Mouse (Mus musculus) cerebellum, adult 2 months (tissue): Measurements from ENCODE around the gene Foxp1. TPM values are rescaled to one million over a fixed set of nuclear protein-coding genes. Genes with fewer than 3 reads are reported as not detected.
A peak's percentile ranks its signal among the peaks of the same experiment; 100 is the strongest.

Experiments used
- DNase-seq, 2 experiments: peaks; one replicate each; pipeline ENCODE4 v3.0.0; 2021
- H3K27ac ChIP-seq: fragments of 200-500 bp; 2 replicates; pipeline ENCODE4 v1.5.1; 2012; ENCODE audit warnings: low read length, control low read depth, inconsistent platforms; ENCODE audit not compliant: insufficient read depth
- H3K27me3 ChIP-seq: fragments of 200-500 bp; 2 replicates; pipeline ENCODE4 v1.6.1; 2012; ENCODE audit warnings: inconsistent platforms, mild to moderate bottlenecking, low read length, moderate library complexity; ENCODE audit not compliant: control insufficient read depth, insufficient read depth
- H3K4me1 ChIP-seq: fragments of 200-500 bp; 2 replicates; pipeline ENCODE4 v1.6.1; 2011; ENCODE audit warnings: low read length; ENCODE audit not compliant: control insufficient read depth, insufficient read depth
- H3K4me3 ChIP-seq: fragments of 200-500 bp; replicated peaks from 2 replicates; pipeline ENCODE3; 2011; ENCODE audit warnings: mild to moderate bottlenecking, low read depth, low read length, control low read depth; ENCODE audit not compliant: insufficient read depth
- CTCF ChIP-seq: fragments of 200-500 bp; IDR thresholded peaks from 2 replicates; pipeline ENCODE4 v1.5.1; 2011; ENCODE audit warnings: low read depth, mild to moderate bottlenecking, control low read depth, low read length, moderate library complexity, borderline replicate concordance; ENCODE audit not compliant: insufficient read depth
- POLR2A ChIP-seq: fragments of 200-500 bp; IDR thresholded peaks from 2 replicates; pipeline ENCODE4 v1.6.1; 2011; ENCODE audit warnings: low read length, control low read depth, borderline replicate concordance; ENCODE audit not compliant: insufficient read depth
- WGBS: fragments of 180-500 bp; shearing (Covaris S2); methylation state at CpG from one replicate; pipeline ENCODE4 v1.1.7; 2018; 5-methylcytosine and 5-hydroxymethylcytosine counted together
- polyA plus RNA-seq: library from polyadenylated mRNA; depleted of rRNA; stranded (reverse); fragments of >200 nt; gene quantifications from 2 replicates; pipeline ENCODE4 v1.2.3, GENCODE M21; 2012

Gene Foxp1
- polyA plus RNA-seq, 1 experiment: 21.0 TPM

DNA sequence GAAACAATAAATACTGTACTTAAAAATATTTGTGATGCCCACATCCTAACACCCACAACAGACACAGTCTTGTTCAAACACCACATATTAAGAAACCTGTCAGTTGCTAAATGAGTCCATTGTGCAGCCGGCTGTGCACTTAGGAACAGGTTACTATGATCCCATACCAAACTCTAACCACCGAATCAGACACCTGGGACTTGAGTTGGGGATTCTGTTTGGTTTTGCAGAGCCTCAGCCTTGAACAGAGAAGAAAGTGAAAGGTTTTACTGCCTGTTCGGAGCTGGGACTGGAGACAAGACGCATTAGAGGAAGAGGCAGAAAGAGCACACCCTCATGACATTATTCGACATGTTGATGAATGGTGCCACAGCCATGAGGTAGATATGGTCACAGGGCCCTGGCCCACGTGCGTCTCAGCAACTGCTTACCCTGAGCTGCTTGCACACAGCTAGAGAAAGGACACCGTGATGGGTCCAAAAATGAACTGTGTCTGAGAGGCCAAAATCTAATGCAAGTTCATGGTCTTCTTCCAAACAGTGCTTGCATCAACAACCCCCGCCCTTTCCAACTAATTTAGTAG, 491.1 kb downstream of the Foxp1 start:
- DNase-seq: no peak
- Histone ChIP-seq H3K4me1 (no peaks in the 10 kb centered on the region; the same call in 1 of the 2 replicates), H3K4me3 (no peak overlapping the region), H3K27ac (no peak overlapping the region), H3K27me3 (peaks cover 2% of the 10 kb centered on the region; the same call in 1 of the 2 replicates)
- no peak for TF ChIP-seq CTCF
- no peak for TF ChIP-seq POLR2A
- WGBS: 92% methylated on average over 9 of the region's 9 CpGs

DNA sequence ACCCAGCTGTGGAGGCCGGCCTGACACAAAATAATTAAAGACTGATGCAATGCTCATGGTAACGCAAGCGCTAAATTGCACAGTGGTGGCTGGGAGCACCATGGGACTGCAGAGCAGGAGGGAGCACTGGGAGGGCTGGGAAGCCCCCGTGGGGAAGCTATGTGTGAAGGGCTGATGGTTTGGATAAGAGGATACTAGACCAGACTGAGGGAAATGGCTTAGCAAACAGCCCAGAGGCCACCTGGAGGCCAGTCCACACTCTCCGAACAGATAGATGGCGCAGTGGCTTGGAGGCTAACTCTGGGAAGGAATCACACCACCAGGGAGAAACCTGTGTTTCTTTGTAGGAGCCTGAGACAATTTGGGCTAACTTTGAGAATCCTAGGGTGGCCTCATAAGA, 492.3 kb downstream of the Foxp1 start:
- Histone ChIP-seq H3K4me1 (no peaks in the 10 kb centered on the region; the same call in 1 of the 2 replicates), H3K27me3 (peaks cover 2% of the 10 kb centered on the region; the same call in 1 of the 2 replicates), H3K27ac (no peak overlapping the region), H3K4me3 (no peak overlapping the region)
- no peak for DNase-seq
- WGBS: 77% methylated on average over 6 of the region's 6 CpGs
- TF ChIP-seq POLR2A (no peak), CTCF (no peak)

DNA sequence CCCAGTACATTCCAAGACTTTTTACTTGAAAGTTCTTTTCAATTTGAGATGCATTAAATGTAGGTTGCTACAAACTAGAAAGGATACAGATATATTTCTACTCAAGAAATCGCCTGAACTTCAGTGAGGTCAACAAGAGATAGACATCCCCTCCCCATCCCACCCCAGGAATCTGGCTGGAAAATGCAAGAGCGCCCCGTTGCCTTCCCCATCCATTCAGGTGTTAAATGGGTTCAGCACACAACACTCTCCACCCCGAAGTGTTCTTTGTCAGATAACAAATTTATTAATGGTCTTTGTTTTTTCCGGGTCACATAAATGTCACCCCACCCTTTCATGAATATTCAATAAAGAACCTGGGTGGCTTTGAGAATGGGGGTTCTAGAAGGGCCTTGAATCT, 493.1 kb downstream of the Foxp1 start:
- TF ChIP-seq CTCF: no peak
- no peak for TF ChIP-seq POLR2A
- no peak overlapping the region for H3K27ac ChIP-seq
- no peak for DNase-seq
- H3K4me1 ChIP-seq: no peaks in the 10 kb centered on the region; the same call in 1 of the 2 replicates
- no peak overlapping the region for H3K4me3 ChIP-seq
- peaks cover 2% of the 10 kb centered on the region; the same call in 1 of the 2 replicates for H3K27me3 ChIP-seq
- 76% methylated on average over 5 of the region's 5 CpGs for WGBS

DNA sequence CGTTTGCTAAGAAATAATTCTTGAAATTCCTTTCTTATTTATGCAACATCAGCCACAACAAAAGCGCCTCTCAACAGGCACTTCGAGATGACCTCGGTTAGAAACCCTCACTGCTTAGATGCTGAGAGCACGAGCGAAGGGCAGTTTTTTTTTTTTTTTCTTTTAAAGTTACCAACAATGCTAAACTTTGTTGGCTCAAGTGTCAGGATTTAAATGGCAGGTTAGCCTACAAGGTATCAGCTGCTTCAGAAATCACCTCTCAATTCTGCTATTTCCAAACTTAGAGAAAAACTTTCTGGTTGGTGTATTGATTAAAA, 493.6 kb downstream of the Foxp1 start:
- Histone ChIP-seq H3K4me3 (no peak overlapping the region), H3K27ac (no peak overlapping the region), H3K27me3 (peaks cover 2% of the 10 kb centered on the region; the same call in 1 of the 2 replicates), H3K4me1 (no peaks in the 10 kb centered on the region; the same call in 1 of the 2 replicates)
- 22% methylated on average over 6 of the region's 6 CpGs for WGBS
- TF ChIP-seq POLR2A (no peak), CTCF (no peak)
- no peak for DNase-seq

DNA sequence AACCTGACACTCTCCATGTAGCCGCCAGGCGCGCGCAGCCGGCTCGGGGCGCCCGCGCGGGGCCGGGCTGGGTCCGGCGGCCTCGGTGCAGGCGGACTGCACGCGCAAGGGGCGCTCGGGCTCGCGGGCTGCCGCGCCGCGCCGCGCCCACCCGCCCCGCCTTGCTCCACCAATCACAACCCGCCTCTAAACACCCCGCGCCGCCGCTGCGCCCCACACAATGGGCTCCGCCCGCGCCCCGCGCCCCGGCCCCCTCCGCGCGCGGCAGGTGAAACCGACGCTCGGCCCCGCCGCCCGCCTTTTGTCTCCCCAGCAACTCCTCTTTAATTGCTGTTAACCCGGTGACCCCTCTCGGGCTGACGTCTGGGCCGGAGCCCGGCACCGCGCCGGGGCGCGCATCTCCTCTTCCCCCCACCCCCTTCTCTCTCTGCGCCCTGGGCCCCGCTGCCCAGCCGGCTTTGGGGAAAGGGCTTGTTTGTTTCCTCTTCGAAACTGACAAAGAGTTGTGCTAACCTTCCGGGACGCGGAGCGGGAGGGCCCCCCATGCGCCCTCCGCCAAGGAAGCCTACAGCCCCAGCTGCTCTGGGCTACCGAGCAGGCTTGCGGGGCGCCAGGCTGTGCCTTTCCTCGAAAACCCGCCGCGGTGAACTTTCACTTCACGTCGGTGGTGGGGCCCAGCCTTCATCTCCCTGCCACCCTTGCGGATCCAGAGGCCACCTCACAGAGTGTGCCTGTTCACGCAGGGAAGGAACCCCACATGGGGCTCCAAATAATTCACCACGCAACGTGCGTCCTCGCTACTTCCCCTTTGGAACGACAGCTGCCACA, 494.1 kb downstream of the Foxp1 start:
- H3K27ac ChIP-seq: no peak overlapping the region

DNA sequence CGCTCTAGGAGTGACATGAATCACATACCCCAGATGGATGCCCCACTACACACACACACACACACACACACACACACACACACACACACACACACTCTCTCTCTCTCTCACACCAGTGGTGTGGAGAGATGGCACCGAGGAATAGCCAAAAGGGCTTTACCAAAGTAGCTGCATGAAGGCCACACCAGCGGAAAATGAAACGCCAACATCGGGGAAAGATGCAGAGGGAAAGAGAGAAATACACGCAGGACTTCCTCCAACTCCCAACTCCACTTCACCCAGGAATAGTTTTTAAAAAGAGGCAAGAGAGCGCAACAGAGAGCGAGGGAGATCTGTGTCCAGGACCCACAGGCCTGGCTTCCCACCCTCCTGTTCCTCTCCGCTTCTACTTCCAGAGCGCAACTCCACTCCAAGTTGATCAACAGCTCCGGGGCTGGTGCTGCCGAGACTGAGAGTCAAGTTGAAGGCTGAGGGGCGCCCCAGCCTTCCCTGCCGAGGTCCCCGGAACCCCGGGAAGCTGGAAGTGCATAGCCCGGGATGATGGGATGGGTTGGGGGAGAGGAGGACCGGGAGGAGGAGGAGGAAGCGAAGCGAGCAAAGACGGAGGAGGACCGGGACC, 494.9 kb downstream of the Foxp1 start:
- TF ChIP-seq POLR2A (no peak), CTCF (no peak)
- 10% methylated on average over 22 of the region's 22 CpGs for WGBS
- no peak overlapping the region for H3K27ac ChIP-seq
- peaks cover 2% of the 10 kb centered on the region; the same call in 1 of the 2 replicates for H3K27me3 ChIP-seq
- H3K4me1 ChIP-seq: no peaks in the 10 kb centered on the region; the same call in 1 of the 2 replicates
- DNase-seq: no peak
- H3K4me3 ChIP-seq: peak overlapping the region; percentile 46

More for the DNA sequence above, 494.1 kb downstream of the Foxp1 start:
- TF ChIP-seq CTCF (no peak), POLR2A (no peak)
- 1% methylated on average over 79 of the region's 87 CpGs for WGBS
- peak overlapping the region; percentile 46 for H3K4me3 ChIP-seq
- peaks cover 2% of the 10 kb centered on the region; the same call in 1 of the 2 replicates for H3K27me3 ChIP-seq
- DNase-seq: peak in 1 of 2 experiments; percentile 17
- H3K4me1 ChIP-seq: no peaks in the 10 kb centered on the region; the same call in 1 of the 2 replicates

DNA sequence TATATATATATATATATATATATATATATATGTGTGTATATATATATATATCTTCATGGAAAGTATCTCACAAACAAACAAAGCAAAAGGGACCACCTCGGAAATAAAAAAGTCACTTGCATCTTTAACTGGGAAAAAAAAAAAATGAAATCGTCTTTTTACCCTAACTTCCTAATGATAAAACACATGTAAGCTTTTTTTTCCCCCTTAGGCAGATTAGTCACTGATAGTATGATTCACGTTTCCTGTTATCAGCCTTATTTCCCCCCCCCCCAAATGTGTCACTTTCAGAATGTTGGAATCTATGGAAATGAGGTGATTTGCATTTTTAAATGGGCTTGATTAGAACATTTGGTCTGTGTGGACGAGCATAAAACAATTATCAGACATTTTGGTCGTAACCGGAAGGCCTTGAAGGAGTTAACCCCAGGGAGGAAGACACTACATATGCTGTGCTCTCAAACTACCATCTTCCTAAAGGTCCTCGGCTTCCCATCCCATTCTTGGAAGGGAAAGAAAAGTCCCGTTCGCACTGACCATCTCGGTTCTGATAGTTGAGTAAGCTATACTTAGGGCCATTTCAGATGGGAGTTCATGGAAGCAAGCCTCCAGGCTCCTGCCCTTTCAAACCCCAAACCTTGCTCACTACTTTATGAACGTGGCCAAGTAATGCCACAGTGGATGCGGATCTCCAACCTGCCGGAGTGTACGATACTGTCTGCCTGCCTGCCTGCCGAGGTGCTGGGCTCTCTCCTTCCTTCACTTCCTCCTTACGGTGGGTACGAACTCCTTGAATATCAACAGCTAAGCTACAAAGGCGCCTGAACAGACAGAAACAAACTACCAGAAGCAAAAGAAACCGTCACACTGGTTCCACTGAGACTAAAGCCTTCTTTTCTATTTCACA, 495.6 kb downstream of the Foxp1 start:
- H3K4me3 ChIP-seq: no peak overlapping the region
- H3K27ac ChIP-seq: no peak overlapping the region
- no peak for TF ChIP-seq CTCF
- TF ChIP-seq POLR2A: no peak
- DNase-seq: no peak
- H3K27me3 ChIP-seq: peaks cover 2% of the 10 kb centered on the region; the same call in 1 of the 2 replicates
- WGBS: 53% methylated on average over 19 of the region's 19 CpGs
- H3K4me1 ChIP-seq: no peaks in the 10 kb centered on the region; the same call in 1 of the 2 replicates
